Mouse (Mus musculus) megakaryocyte, embryonic 14.5 days (primary cell): Measurements from ENCODE around the gene Ift43.

ENCODE experiments used
- FLI1 ChIP-seq: IDR thresholded peaks from 2 replicates; pipeline ENCODE4 v1.6.1; 2012; ENCODE audit warnings: low read length, inconsistent platforms, mixed read lengths
- GATA1 ChIP-seq: IDR thresholded peaks from 3 replicates; pipeline ENCODE4 v1.6.1; 2012; ENCODE audit warnings: mixed read lengths, low read length, inconsistent platforms, borderline replicate concordance

- TF ChIP-seq GATA1 = no peak
- TF ChIP-seq FLI1 = no peak
Measured at GRCm38 (mm10) chr12:86046776-86047175, 35.6 kb upstream of the Ift43 start.
